Mouse (Mus musculus) erythroblast, embryonic 14.5 days (primary cell): ENCODE data around the gene Bloc1s6. TPM values are rescaled to one million over a fixed set of nuclear protein-coding genes. Genes with fewer than 3 reads are reported as not detected.

Source experiments
- H3K27me3 ChIP-seq: 2 replicates; pipeline ENCODE4 v1.6.1; 2012; ENCODE audit warnings: inconsistent platforms; ENCODE audit not compliant: control insufficient read depth
- H3K36me3 ChIP-seq: 2 replicates; pipeline ENCODE4 v1.6.1; 2012; ENCODE audit warnings: mild to moderate bottlenecking, inconsistent platforms; ENCODE audit not compliant: control insufficient read depth
- H3K4me1 ChIP-seq: 2 replicates; pipeline ENCODE4 v1.6.1; 2012; ENCODE audit warnings: inconsistent platforms; ENCODE audit not compliant: control insufficient read depth
- H3K4me3 ChIP-seq: replicated peaks from 2 replicates; pipeline ENCODE3; 2012; ENCODE audit warnings: moderate library complexity, mild to moderate bottlenecking, inconsistent platforms
- H3K9me3 ChIP-seq: 2 replicates; pipeline ENCODE4 v1.6.1; 2012; ENCODE audit warnings: low read length, inconsistent platforms, mixed read lengths; ENCODE audit not compliant: control insufficient read depth
- GATA1 ChIP-seq: IDR thresholded peaks from 2 replicates; pipeline ENCODE4 v1.6.1; 2012; ENCODE audit warnings: low read length, inconsistent platforms, mixed read lengths
- TAL1 ChIP-seq: IDR thresholded peaks from 3 replicates; pipeline ENCODE4 v1.6.1; 2012; ENCODE audit warnings: low read length, inconsistent platforms, mixed read lengths
- polyA plus RNA-seq: library from polyadenylated mRNA; stranded (reverse); fragments of >175 nt; gene quantifications from 2 replicates; pipeline ENCODE4 v1.2.3, GENCODE M21; 2012

Bloc1s6 gene
- polyA plus RNA-seq, 1 experiment = 0.36 TPM

DNA sequence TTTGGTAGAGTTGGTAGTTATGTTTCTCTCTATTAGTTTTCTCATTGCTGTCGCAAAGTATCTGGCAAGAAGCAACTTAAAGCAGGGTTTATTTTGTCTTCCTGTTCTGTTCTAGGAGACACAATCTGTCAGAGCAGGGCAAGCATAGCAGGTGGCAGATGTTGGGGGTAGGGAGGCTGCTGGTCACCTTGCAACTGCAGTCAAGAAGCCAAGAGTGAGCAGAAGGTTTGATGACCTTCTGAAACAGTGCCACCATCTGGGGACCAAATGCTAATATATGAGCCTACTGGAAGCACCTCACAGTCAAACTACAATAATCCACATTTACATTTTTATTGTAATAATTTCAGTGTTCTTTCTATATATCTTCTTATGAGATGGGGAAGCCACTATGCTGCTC is 21.5 kb downstream of the Bloc1s6 start:
- Histone ChIP-seq H3K27me3 (peaks cover 7% of the 10 kb centered on the region), H3K4me1 (peaks cover 3% of the 10 kb centered on the region), H3K36me3 (no peaks in the 10 kb centered on the region), H3K4me3 (no peak overlapping the region), H3K9me3 (no peaks in the 10 kb centered on the region)
- TF ChIP-seq TAL1 (no peak), GATA1 (no peak)

DNA sequence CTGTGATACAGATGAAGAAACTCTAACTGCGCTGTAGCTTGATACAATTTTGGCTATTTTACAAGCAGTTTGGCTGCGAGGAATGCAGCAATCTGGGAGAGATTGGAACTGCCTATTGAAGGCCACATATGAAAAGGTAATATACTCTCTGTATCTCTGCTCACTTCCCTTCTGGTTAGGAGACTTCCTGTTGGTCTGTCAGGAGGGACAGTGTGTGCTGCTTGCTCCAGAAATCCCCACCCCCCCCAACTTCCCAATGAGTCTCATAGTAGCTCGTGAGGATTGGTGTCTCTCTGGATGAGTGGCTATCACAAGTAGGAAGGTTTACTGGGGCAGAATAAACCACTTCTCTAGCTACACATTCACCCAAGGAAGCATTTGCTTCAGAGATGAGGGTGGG is 24.7 kb downstream of the Bloc1s6 start:
- Histone ChIP-seq H3K4me1 (peaks cover 11% of the 10 kb centered on the region), H3K27me3 (peaks cover 18% of the 10 kb centered on the region), H3K4me3 (no peak overlapping the region), H3K36me3 (no peaks in the 10 kb centered on the region), H3K9me3 (no peaks in the 10 kb centered on the region)
- no peak for TF ChIP-seq TAL1

DNA sequence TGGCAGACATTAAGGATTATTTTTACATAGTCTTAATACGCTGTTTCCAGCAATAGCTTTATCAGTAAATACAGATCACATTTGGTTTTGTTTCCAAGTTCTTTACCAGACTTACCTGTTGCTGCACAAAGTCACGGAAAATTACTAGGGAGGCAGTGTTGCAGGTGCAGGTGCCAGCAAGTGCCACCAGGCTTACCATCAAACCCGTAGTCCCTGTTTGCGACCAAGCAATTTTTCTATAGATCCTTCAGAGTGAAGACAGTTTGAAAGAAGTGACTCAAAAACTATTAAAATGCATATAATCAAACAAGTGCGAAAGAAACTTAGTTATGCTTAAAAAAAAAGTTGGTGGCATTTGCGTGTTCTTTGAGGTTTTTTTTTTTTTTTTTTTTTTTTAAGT is 26.2 kb downstream of the Bloc1s6 start:
- Histone ChIP-seq H3K4me3 (no peak overlapping the region), H3K4me1 (peaks cover 11% of the 10 kb centered on the region), H3K36me3 (no peaks in the 10 kb centered on the region), H3K27me3 (peaks cover 18% of the 10 kb centered on the region), H3K9me3 (no peaks in the 10 kb centered on the region)
- TF ChIP-seq TAL1 (no peak), GATA1 (no peak)

GRCm38 (mm10) chr2:122765071-122765793 is 26.9 kb downstream of the Bloc1s6 start, which contains the start of gene Sqor:
Gene Sqor, plus strand, starts transcription at chr2:122765237.
- Histone ChIP-seq H3K27me3 (peaks cover 18% of the 10 kb centered on the region), H3K4me3 (peak within 1 kb of the TSS; percentile 60), H3K4me1 (peaks cover 11% of the 10 kb centered on the region), H3K36me3 (no peaks in the 10 kb centered on the region), H3K9me3 (no peaks in the 10 kb centered on the region)
- TF ChIP-seq TAL1 = no peak
- TF ChIP-seq GATA1 = no peak

DNA sequence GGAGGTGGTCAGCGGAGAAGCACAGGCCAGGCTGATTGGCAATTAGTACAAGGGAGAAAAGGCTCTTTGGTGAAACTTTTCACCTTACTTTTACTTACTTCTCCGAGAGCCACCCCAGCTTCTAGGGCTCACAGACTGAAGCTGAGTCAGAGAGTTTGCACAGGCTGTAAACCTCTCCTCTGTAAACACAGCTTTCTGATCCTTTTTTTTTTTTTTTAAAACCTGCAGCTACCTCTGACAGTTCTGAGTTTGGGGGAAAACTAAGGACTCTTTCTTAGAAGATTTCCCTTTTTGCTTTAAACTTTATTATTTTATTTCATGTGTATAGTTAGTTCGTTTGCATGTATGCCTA is 27.5 kb downstream of the Bloc1s6 start:
- H3K9me3 ChIP-seq = no peaks in the 10 kb centered on the region
- TF ChIP-seq TAL1 (no peak), GATA1 (no peak)
- H3K27me3 ChIP-seq = peaks cover 18% of the 10 kb centered on the region
- H3K4me1 ChIP-seq = peaks cover 11% of the 10 kb centered on the region
- no peaks in the 10 kb centered on the region for H3K36me3 ChIP-seq
- peak overlapping the region; percentile 60 for H3K4me3 ChIP-seq

DNA sequence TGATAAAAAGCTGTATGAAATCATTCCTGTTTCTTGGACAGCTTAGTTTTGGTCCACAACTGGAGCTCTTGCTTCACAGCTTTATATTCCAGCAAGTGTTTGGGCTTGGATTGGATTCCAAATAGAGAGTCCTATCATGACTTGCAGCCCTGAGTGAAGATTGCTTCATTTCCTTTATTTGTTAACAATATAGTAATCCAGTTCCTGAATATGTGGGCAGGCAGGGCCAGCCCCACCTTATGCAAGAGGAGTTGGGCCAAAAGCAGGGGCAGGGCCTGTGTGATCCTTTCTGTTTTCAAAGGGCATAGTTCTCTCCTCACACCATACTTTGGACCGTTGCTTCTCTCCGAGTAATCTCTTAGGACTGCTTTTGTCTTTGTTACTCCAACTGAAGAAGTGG is 32.7 kb downstream of the Bloc1s6 start:
- Histone ChIP-seq H3K9me3 (no peaks in the 10 kb centered on the region), H3K27me3 (0 out of 2 replicates have a peak, but pooled peaks cover 4% of the 10 kb centered on the region), H3K4me1 (no peaks in the 10 kb centered on the region), H3K4me3 (no peak overlapping the region), H3K36me3 (no peaks in the 10 kb centered on the region)
- TF ChIP-seq TAL1 = no peak
- no peak for TF ChIP-seq GATA1

- TF ChIP-seq TAL1 (no peak), GATA1 (no peak)
- no peaks in the 10 kb centered on the region for H3K36me3 ChIP-seq
- H3K9me3 ChIP-seq = no peaks in the 10 kb centered on the region
Measured at GRCm38 (mm10) chr2:122772899-122773298, 34.6 kb downstream of the Bloc1s6 start.

GRCm38 (mm10) chr2:122775491-122775890 is 37.2 kb downstream of the Bloc1s6 start:
- TF ChIP-seq TAL1 (no peak), GATA1 (no peak)
- Histone ChIP-seq H3K9me3 (no peaks in the 10 kb centered on the region), H3K27me3 (no peaks in the 10 kb centered on the region)

More at GRCm38 (mm10) chr2:122772899-122773298, 34.6 kb downstream of the Bloc1s6 start:
- Histone ChIP-seq H3K27me3 (no peaks in the 10 kb centered on the region), H3K4me1 (no peaks in the 10 kb centered on the region), H3K4me3 (no peak overlapping the region)

GRCm38 (mm10) chr2:122776823-122777222 is 38.5 kb downstream of the Bloc1s6 start:
- no peaks in the 10 kb centered on the region for H3K4me1 ChIP-seq
- no peaks in the 10 kb centered on the region for H3K27me3 ChIP-seq
- TF ChIP-seq GATA1 (no peak), TAL1 (no peak)
- H3K9me3 ChIP-seq = no peaks in the 10 kb centered on the region
- no peaks in the 10 kb centered on the region for H3K36me3 ChIP-seq
- H3K4me3 ChIP-seq = no peak overlapping the region

More at GRCm38 (mm10) chr2:122775491-122775890, 37.2 kb downstream of the Bloc1s6 start:
- H3K4me1 ChIP-seq = no peaks in the 10 kb centered on the region
- H3K36me3 ChIP-seq = no peaks in the 10 kb centered on the region
- no peak overlapping the region for H3K4me3 ChIP-seq
